Comparison of ENCODE assay signal across 8 mouse cellular contexts in genomic region chr8:36346682-36347324, GRCm38 (mm10).
DNase-seq lines count a peak whose midpoint lies in the region; ATAC-seq and TF ChIP-seq lines count a peak whose summit lies in the region.

No protein-coding gene starts in this region.

- H3K27me3 ChIP-seq in lung, embryonic 16.5 days (ENCODE audit: control insufficient read depth, insufficient read depth, low read depth, low read length): no peaks in the 10 kb centered on the region

- H3K36me3 ChIP-seq in lung, embryonic 16.5 days (ENCODE audit: control insufficient read depth, insufficient read depth, low read length): no peaks in the 10 kb centered on the region

- H3K9me3 ChIP-seq in lung, embryonic 16.5 days (ENCODE audit: control insufficient read depth, low read length): no peaks in the 10 kb centered on the region

- intact Hi-C loops in heart, postnatal 25 days (cut with DNase I): loop anchor here (1.0 to 10.0 kb wide), 3 partner anchors 145 to 622 kb away; no protein-coding TSS in a partner anchor

- WGBS in bone marrow, adult 2 months: 43% methylated on average over 7 of the region's 7 CpGs
- WGBS in lung, embryonic 16.5 days: 42% methylated on average over 7 of the region's 7 CpGs

- no peaks in the 10 kb centered on the region for H3K4me1 ChIP-seq in bone marrow, adult 2 months (ENCODE audit: control insufficient read depth, insufficient read depth, low read length)
- H3K4me1 ChIP-seq in embryonic fibroblast, embryonic 13.5 days (ENCODE audit: control insufficient read depth, insufficient read depth, low read length): no peaks in the 10 kb centered on the region
- H3K4me1 ChIP-seq in lung, embryonic 16.5 days (replicated peaks; ENCODE audit: control insufficient read depth, insufficient read depth, low read length): no peaks in the 10 kb centered on the region

- H3K4me3 ChIP-seq in bone marrow, adult 2 months (replicated peaks; ENCODE audit: control insufficient read depth, low read depth, low read length): no peak overlapping the region
- H3K4me3 ChIP-seq in embryonic fibroblast, embryonic 13.5 days (ENCODE audit: insufficient read depth, low read length): no peak overlapping the region
- no peak overlapping the region for H3K4me3 ChIP-seq in layer of hippocampus, adult 2 months
- H3K4me3 ChIP-seq in lung, embryonic 16.5 days (ENCODE audit: low read length): no peak overlapping the region

- H3K4me2 ChIP-seq in lung, embryonic 16.5 days (ENCODE audit: low read depth, low read length): no peak overlapping the region

- no peak overlapping the region for H3K27ac ChIP-seq in bone marrow, adult 2 months (ENCODE audit: control insufficient read depth, insufficient read depth, low read depth, low read length, poor library complexity)
- no peak overlapping the region for H3K27ac ChIP-seq in embryonic fibroblast, embryonic 13.5 days (ENCODE audit: insufficient read depth, low read length)
- no peak overlapping the region for H3K27ac ChIP-seq in layer of hippocampus, adult 2 months
- no peak overlapping the region for H3K27ac ChIP-seq in lung, embryonic 16.5 days (ENCODE audit: low read length)

- peak; percentile 44 for DNase-seq in heart, postnatal 25 days (ENCODE audit: low spot score)
- DNase-seq in layer of hippocampus, adult 2 months (ENCODE audit: low spot score in 2 of 2): peak; percentile 84 to 88
- peak; percentile 72 for DNase-seq in ovary, postnatal 14 days (ENCODE audit: low spot score)
- DNase-seq in thymus, postnatal 10 days (ENCODE audit: low spot score in 2 of 2): peak; percentile 80 to 89

- H3K9ac ChIP-seq in lung, embryonic 16.5 days (ENCODE audit: low read length): no peak overlapping the region

- no peak for TF ChIP-seq POLR2A in bone marrow, adult 2 months (IDR thresholded peaks at IDR 0.05; ENCODE audit: borderline replicate concordance, control insufficient read depth, low read depth, low read length)
- no peak for TF ChIP-seq POLR2A in embryonic fibroblast, embryonic 13.5 days (IDR thresholded peaks at IDR 0.05; ENCODE audit: low read depth, low read length)

- TF ChIP-seq CTCF in bone marrow, adult 2 months (IDR thresholded peaks at IDR 0.05; ENCODE audit: control insufficient read depth, insufficient read depth, low read length): peak; percentile 97
- TF ChIP-seq CTCF in embryonic fibroblast, embryonic 13.5 days (IDR thresholded peaks at IDR 0.05; ENCODE audit: borderline replicate concordance, insufficient read depth, low read length): peak; percentile 93
- TF ChIP-seq CTCF in layer of hippocampus, adult 2 months (conservative IDR thresholded peaks at IDR 0.05): peak; percentile 98

- ATAC-seq in CD4-positive, CD25-positive, alpha-beta regulatory T cell, adult 4 months: peak; percentile 100
- peak; percentile 69; the same call in 1 of the 2 replicates for ATAC-seq in lung, embryonic 16.5 days (ENCODE audit: low read depth)
